Mouse (Mus musculus): ENCODE measurements at regions not wholly inside any gene's neighbourhood (a gene's known extent, or its start where the extent isn't known, plus 50 kb on each side); places are given as distances from the start of the nearest gene placed in this dataset.

DNA sequence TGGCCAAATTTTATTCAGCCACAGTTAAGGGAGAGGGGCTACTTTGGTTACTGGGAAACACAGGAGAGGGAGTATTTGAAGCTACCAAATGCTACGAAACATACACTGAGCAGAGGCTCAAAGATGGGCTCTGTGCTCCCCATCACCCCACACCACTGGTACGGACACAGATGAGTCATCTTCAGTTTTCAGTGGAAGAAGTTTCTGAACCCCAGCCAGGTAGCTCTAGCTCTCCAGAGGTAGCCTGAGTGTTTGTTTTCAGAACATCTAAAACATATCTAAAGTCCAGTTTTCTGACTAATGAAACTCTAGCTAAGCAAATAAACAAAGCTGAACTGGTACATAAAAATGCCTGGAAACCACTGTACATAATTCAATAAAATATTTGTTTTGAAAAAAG, 90.3 kb upstream of the Tac1 start:
- 72% methylated on average over 2 of the region's 2 CpGs for WGBS
- DNase-seq (ENCODE audit: low read depth, low spot score) = no peak

DNA sequence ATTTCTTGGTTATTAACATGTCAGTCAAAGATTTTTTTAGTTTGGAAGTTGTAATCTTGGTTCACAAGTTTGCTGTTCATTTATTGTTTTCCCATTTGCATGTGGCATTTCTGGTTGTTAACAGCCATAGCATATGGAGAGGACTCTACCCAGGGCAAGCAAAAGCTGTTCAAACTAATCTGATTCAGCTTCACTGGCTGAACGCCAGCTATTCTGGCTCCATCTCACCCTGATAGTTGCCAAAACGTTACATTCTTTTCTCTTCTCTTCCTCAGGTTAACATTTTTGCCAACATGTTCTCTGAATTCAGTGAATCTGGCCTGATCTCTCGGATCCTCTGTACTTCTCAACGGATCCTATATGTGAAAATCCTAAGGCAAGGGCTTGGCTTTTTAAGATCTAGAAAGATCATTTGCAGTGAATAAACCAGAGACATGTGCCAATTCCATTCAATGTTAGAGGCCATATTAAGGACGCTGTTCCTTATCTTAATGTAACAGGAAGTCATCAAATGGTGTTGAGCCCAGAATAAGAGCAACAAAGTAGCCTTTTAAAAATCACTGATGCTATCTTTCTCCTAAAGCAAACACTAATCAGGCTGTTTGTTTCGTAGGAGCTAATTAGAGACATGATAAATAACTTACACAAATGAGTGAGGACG, 82.2 kb upstream of the Tac1 start:
- WGBS = 31% methylated on average over 7 of the region's 7 CpGs
- DNase-seq (ENCODE audit: low read depth, low spot score) = no peak

- WGBS = 66% methylated on average over 3 of the region's 3 CpGs
- no peak for DNase-seq (ENCODE audit: low read depth, low spot score)
Measured at GRCm38 (mm10) chr6:7473730-7474129, 80.9 kb upstream of the Tac1 start.

DNA sequence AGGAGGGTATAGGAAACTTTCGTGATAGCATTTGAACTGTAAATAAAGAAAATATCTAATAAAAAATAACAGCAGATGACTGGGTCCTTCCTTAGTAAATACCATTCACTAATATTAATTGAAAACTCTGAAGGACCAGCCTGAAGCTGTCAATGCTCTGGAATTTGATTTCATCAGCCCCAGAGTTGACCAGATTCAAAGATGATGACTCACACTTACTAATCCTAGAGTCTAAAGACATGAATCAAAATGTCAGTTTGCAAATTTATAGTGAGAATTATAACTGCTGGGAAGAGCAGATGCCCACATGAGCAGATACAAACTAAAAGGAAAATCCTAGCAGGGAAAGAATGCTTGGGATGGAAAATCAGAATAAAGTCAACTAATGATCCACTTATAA, 77.8 kb upstream of the Tac1 start:
- WGBS = 79% methylated on average over 1 of the region's 1 CpGs
- no peak for DNase-seq (ENCODE audit: low read depth, low spot score)

- WGBS = 68% methylated on average over 2 of the region's 2 CpGs
- no peak for DNase-seq (ENCODE audit: low read depth, low spot score)
Measured at GRCm38 (mm10) chr6:7494299-7494698, 60.4 kb upstream of the Tac1 start.

- no peak for DNase-seq (ENCODE audit: low read depth, low spot score)
- WGBS = 57% methylated on average over 3 of the region's 3 CpGs
Measured at GRCm38 (mm10) chr6:7496766-7497165, 57.9 kb upstream of the Tac1 start.

Data from large intestine, adult 2 months (tissue).